Mouse (Mus musculus) spleen, postnatal 10 days (tissue): ENCODE data around the gene Ndrg3.
"Not testable (repeated sequence)": the region's sequence is repeated elsewhere in the genome, so short reads cannot be mapped to it uniquely, and the experiment has no call there.

ENCODE experiments used
- DNase-seq, 2 experiments: peaks; one replicate each; pipeline ENCODE4 v3.0.0; 2021 to 2022; ENCODE audit warnings: low spot score in 2 of 2

Ndrg3 gene

GRCm38 (mm10) chr2:156937795-156938194, 54.1 kb downstream of the Ndrg3 start:
- no peak for DNase-seq

GRCm38 (mm10) chr2:156935005-156935404, 56.9 kb downstream of the Ndrg3 start:
- DNase-seq = no peak

DNA sequence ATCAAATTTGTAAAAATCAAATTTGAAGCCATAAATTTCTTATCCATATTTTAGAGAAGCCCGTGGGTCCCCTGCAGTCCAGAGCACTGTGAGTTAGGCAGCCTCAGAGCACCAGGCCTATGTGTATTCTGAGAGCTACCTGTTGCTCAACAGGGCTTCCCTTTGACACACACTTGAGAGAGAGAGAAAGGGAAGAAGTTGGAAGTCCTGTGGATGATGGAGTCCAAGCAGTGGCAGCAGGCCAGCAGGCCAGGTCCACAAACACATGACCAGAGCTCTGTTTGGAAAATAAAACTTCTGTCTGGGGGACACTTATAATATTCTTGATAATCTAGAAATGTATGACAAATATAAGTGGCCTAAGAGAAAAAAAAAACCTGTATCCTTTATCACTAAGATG, 58.4 kb downstream of the Ndrg3 start:
- DNase-seq = no peak

- no peak for DNase-seq
These were observed 60.4 kb downstream of the Ndrg3 start for GRCm38 (mm10) chr2:156931421-156931820.

DNA sequence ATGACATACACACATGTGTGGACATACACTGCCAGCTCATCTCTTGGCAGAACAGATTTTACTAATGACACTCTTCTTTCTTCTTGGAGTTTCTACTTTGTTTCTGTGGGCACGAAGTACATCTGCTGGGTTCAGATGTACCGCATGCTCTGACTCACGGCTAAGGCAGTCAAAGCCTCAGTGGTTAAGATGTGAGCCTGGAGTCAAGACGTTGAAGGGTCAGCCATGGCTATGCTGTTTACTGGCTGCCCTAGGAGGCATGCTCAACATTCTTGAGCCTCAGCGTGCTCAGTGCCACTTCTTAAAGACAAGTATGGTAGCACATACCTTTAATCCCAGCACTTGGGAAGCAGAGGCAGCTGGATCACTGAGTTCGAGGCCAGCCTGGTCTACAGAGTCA, 61.3 kb downstream of the Ndrg3 start:
- no peak for DNase-seq

- DNase-seq = no peak
These were observed 62.2 kb downstream of the Ndrg3 start for GRCm38 (mm10) chr2:156929519-156930120.

DNA sequence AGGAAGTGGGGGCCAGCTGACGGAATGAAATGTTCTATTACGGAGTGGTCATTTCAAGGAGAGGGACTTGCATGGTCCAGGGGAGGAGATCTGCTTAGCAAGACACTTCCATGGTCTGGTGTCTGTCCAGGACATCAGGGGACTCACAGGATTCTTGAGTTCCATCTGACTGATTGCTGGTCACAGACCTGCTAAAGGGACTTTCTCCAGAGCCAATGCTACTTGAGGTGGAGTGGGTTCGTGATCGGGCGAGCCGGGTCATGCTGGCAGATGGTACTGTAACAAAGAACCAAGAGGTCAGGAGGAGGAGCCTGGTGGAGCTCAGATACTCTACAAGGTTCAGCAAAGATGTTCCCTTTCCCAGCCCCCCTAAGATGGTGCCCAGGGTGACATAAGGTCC, 63.2 kb downstream of the Ndrg3 start:
- no peak for DNase-seq

- no peak for DNase-seq
These were observed 64.2 kb downstream of the Ndrg3 start for GRCm38 (mm10) chr2:156927663-156928062.

DNA sequence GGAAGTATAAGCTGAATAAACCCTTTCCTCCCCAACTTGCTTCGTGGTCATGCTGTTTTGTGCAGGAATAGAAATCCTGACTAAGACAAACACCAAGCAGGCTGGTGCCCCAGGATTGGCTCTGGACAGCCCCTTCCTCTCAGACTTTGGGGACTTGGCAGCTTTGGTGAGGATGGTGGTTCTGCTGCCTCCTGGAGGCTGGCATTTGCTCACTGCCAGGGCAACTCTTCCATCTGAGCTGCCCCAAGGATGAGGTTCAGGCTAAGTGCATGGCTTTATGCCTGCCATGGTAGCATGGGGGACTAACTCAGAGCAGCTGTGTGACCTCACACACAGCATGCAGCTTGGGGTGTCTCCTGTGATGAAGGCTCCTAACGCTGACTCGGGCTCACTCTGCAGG, 66.2 kb downstream of the Ndrg3 start:
- not testable (repeated sequence) for DNase-seq

GRCm38 (mm10) chr2:156925075-156925474, 66.8 kb downstream of the Ndrg3 start:
- not testable (repeated sequence) for DNase-seq

- DNase-seq = no peak
These were observed 67.5 kb downstream of the Ndrg3 start for GRCm38 (mm10) chr2:156924210-156924898.

DNA sequence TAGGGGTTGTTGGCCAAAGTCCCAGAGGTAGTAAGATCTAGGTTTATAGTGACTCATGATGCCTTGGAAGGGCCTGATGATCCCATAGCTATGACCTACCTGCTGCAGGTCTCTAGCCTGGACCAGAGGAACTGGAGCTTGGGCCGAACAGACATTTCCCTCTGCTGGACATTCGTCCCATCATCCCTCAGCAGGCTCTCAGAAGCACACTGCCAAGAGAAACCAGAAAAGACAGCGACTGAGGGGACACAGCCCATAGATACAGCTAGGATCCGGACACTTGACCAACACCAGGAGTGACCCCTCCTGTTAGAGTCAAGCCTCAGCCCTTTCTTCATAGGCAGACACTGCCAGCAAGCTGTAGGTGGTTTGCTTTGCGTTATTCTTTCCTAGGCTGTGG, 68.8 kb downstream of the Ndrg3 start:
- no peak for DNase-seq

GRCm38 (mm10) chr2:156919796-156920195, 72.1 kb downstream of the Ndrg3 start:
- DNase-seq = no peak

DNA sequence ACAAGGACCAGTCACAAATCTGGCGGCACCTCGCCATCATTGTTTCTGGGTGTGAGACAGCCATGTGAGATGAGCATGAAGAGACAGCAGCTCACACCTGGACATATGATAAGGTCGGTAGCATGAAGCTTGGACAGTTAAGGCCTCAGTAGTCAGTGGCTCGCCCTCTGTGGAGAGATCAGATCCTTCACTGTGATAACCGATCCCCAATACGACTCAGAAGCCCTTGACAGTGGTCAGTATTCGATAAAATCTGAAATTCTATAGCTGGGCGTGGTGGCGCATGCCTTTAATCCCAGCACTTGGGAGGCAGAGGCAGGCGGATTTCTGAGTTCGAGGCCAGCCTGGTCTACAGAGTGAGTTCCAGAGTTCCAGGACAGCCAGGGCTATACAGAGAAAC, 72.7 kb downstream of the Ndrg3 start:
- not testable (repeated sequence) for DNase-seq

GRCm38 (mm10) chr2:156918562-156918961, 73.3 kb downstream of the Ndrg3 start:
- DNase-seq = peak in 1 of 2 experiments; percentile 28

DNA sequence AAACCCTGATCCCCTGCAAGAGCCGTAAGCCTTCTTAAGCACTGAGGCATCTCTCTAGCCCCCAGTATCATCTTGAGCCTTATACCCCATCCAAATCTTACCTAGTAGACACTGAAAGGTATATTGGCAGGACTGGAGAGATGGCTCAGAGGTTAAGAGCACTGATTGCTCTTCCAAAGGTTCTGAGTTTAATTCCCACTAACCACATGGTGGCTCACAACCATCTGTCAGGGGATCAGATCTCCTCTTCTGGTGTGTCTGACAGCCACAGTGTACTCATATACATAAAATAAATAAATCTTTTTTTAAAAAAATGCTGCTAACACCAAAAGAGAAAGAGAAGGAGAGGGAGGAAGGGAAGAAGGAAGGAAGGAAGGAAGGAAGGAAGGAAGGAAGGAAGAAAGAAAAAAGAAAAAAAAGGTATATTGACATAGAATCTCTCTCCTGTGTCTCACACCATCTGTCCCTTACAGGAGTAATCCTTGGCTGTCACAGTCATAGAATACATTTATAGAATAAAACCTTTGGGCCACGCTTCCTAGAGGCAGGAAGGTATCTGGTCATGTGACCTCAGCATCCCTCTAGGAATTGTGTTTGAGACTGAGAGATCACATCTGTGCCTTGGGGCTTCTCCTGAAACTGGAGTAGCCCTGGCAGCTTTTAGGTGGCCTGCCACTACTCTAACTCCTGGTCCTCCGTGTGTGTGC, 75.3 kb downstream of the Ndrg3 start:
- DNase-seq = no peak

DNA sequence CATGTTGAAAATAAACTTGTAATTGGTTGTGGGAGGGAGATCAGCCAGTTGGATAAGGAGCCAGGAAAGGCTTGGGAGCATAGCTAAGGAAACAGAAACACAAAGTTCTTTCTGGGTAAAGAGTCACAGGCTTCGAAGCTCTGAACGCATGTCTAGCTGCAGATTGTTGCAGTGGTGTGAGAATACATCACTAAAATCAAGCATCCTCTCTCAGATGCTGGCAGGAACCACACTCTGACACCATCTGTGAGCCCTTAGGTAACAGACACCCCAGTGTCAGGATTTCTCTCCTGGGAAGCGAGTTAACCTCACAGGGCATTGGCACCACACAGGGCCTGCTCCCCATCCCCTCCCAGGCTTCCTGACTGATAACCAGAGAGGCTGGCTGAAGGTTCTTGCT, 76.3 kb downstream of the Ndrg3 start:
- no peak for DNase-seq

GRCm38 (mm10) chr2:156913191-156913590, 78.7 kb downstream of the Ndrg3 start:
- DNase-seq = no peak

DNA sequence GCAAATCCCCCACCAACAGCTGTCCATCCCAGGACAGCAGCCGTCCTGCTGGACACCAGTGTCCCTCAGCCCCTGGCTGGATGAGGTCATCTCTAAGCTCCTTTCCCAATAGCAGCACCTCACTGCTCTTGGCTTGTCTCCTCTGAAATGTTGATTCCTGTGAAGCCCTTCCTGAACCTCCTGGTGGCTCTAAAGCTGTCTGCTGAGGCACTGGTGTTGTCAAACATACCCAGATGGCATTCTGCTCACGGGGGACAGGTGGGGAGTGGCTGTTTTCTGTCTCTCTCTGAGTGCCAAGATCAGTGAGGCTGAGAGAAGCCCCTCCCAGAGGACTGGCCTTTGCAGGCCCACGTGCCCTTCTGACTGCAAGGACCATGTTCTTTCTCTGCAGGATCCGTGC, 85.9 kb downstream of the Ndrg3 start:
- DNase-seq = not testable (repeated sequence)

GRCm38 (mm10) chr2:156904976-156905717, 86.7 kb downstream of the Ndrg3 start:
- no peak for DNase-seq

DNA sequence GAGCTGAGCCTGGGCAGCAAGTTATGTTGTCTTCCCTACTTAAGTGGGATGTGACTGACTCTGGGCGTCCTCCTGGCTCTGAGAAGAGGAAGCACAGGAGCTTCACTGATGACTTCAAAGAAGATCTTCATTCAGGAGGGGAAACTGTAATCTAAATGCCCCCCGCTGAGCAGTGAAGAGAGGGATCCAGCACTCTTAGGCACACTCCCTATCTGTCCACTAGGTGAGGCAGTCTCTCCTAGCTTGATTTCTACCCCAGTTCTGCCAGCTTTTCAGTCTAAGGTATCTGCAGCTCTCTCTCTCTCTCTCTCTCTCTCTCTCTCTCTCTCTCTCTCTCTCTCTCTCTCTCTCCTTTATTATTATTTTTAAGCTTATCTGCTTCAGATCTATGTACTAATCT, 88.5 kb downstream of the Ndrg3 start:
- no peak for DNase-seq

DNA sequence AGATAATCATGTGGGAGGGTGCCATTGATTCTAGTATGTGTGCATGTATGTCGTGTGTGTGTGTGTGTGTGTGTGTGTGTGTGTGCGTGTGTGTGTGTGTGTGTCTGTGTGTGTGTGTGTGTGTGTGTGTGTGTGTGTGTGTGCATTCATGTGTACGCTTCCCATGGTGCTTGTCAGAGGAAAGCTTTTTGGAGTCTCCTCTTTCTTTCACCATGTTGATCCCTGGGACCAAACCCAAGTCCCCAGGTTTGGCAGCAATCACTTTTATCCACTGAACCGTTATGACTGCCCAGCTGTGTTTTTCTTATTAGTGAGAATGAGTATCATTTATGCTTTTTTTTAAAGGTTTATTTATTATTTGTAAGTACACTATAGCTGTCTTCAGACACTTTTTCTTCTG, 89.4 kb downstream of the Ndrg3 start:
- DNase-seq = not testable (repeated sequence)
